Mouse (Mus musculus) CD4-positive naive resting alpha-beta T cell, adult 57 days (primary cell): ENCODE measurements around the gene Armc6. TPM values are rescaled to one million over a fixed set of nuclear protein-coding genes. Genes with fewer than 3 reads are reported as not detected.

Source experiments
- total RNA-seq: library from RNA; stranded (reverse); gene quantifications from one replicate; pipeline ENCODE4 v1.2.4, GENCODE M21; 2023

The Armc6 gene
- 12.2 TPM for total RNA-seq

GRCm38 (mm10) chr8:70234080-70234780, at the start of gene Armc6, which contains the start of gene Sugp2:
Gene Armc6 (minus strand): TSS chr8:70234466.
Gene Sugp2 (plus strand): TSS chr8:70234226.

GRCm38 (mm10) chr8:70282603-70283135, 48.4 kb upstream of the Armc6 start, which contains the start of gene Homer3:
Gene Homer3 (plus strand): TSS chr8:70282827.

DNA sequence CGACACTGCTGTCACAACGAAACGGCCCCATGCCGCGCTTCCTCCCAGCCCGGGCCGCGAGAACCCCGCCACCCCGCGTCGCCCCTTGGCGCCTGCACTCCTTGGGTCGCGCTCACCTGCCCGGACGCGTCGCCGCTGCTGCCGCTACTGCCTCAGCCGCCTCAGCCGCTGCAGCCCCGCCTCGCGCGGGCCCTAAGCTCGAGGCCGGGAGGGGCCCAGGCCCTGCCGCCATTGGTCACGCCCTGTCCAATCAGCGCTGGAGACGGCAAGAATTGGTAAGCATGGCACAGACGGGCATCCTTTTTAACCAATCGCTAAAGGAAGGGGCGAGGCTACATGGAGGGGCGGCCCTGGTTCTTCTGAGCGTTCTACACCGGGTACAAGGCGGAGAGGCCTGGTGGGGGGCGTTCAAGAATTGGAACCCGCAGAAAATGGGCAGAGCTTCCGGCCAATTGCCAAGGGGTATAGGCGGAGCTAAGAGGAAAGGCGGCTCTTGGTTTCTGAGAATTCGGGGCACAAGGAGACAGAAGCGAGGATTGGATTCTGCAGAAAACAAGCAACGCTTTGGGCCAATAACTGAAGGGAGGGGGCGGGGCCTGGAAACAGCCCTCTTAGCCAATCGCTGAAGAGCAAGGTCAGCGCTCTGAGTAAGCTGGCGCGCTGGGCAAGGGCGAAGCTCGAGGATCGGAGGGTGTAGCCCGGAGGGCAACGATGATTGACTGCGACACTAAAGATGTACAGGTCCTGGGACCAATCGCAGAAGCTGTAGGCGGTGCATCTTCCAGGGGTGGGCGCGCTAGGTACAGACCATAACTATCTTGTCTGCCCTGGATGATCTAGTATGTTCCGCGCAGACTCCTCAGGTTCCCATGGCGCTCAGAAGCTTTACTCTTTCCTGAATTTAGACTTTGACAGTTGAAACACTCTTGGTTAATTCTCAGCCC, 21.9 kb downstream of the Armc6 start, which contains the start of gene Slc25a42:
Slc25a42 (minus strand) TSS at position 194 of the 944 bp plus-strand sequence.

GRCm38 (mm10) chr8:70172043-70172681, 62.1 kb downstream of the Armc6 start, which contains the start of gene Tmem161a:
Gene Tmem161a (plus strand): TSS chr8:70172356.

Other genes with a start within 250 kb of the Armc6 start
- 90.5 TPM for gene Gatad2a, start 238.1 kb downstream of the Armc6 start, total RNA-seq
- 137 TPM for gene Mau2, start 191.7 kb downstream of the Armc6 start, total RNA-seq
- 50.6 TPM for gene Sugp1, start 191.7 kb downstream of the Armc6 start, total RNA-seq
- not detected for gene Tm6sf2, start 161.5 kb downstream of the Armc6 start, total RNA-seq
- gene Hapln4, start 151.0 kb downstream of the Armc6 start, total RNA-seq, result not detected
- not detected for gene Ncan, start 113.6 kb downstream of the Armc6 start, total RNA-seq
- 33.8 TPM for gene Nr2c2ap, start 103.1 kb downstream of the Armc6 start, total RNA-seq
- 30.7 TPM for gene Rfxank, start 95.3 kb downstream of the Armc6 start, total RNA-seq
- 52.4 TPM for gene Borcs8, start 95.0 kb downstream of the Armc6 start, total RNA-seq
- gene Mef2b, start 94.8 kb downstream of the Armc6 start, total RNA-seq, result 5.2 TPM
- 55.5 TPM for gene Tmem161a, start 62.1 kb downstream of the Armc6 start, total RNA-seq
- gene Slc25a42, start 22.2 kb downstream of the Armc6 start, total RNA-seq, result 11.7 TPM
- gene Sugp2, start 240 bp downstream of the Armc6 start, total RNA-seq, result 65.2 TPM
- 6.7 TPM for gene Homer3, start 48.4 kb upstream of the Armc6 start, total RNA-seq
- gene Ddx49, start 68.0 kb upstream of the Armc6 start, total RNA-seq, result 85.5 TPM
- gene Cope, start 68.1 kb upstream of the Armc6 start, total RNA-seq, result 98.9 TPM
- not detected for gene Cers1, start 81.3 kb upstream of the Armc6 start, total RNA-seq
- not detected for gene Gdf1, start 95.4 kb upstream of the Armc6 start, total RNA-seq
- 89.0 TPM for gene Upf1, start 118.8 kb upstream of the Armc6 start, total RNA-seq
- 0.83 TPM for gene Comp, start 139.1 kb upstream of the Armc6 start, total RNA-seq
- gene Crtc1, start 205.1 kb upstream of the Armc6 start, total RNA-seq, result 28.3 TPM
- 8.8 TPM for gene Klhl26, start 242.5 kb upstream of the Armc6 start, total RNA-seq